Mouse (Mus musculus) kidney, adult 2 months (tissue): Measurements from ENCODE around the gene Oaf. TPM values are rescaled to one million over a fixed set of nuclear protein-coding genes. Genes with fewer than 3 reads are reported as not detected.

Experiments
- DNase-seq: peaks from one replicate; pipeline ENCODE4 v3.0.0; 2021
- H3K27ac ChIP-seq: fragments of 200-500 bp; 2 replicates; pipeline ENCODE4 v1.5.1; 2012; ENCODE audit warnings: low read depth, low read length, control low read depth, inconsistent platforms; ENCODE audit not compliant: insufficient read depth
- H3K27me3 ChIP-seq: fragments of 200-500 bp; replicated peaks from 2 replicates; pipeline ENCODE4 v1.6.1; 2012; ENCODE audit warnings: mild to moderate bottlenecking, moderate library complexity, low read length, inconsistent platforms; ENCODE audit not compliant: control insufficient read depth, insufficient read depth
- H3K36me3 ChIP-seq: fragments of 200-500 bp; 2 replicates; pipeline ENCODE4 v1.6.1; 2012; ENCODE audit warnings: mild to moderate bottlenecking, moderate library complexity, low read length, inconsistent platforms; ENCODE audit not compliant: control insufficient read depth, insufficient read depth
- H3K4me1 ChIP-seq: fragments of 200-500 bp; 2 replicates; pipeline ENCODE4 v1.6.1; 2011; ENCODE audit warnings: low read length; ENCODE audit not compliant: control insufficient read depth, insufficient read depth
- H3K4me3 ChIP-seq: fragments of 200-500 bp; 2 replicates; pipeline ENCODE4 v1.5.1; 2011; ENCODE audit warnings: mild to moderate bottlenecking, low read depth, low read length, control low read depth; ENCODE audit not compliant: insufficient read depth
- CTCF ChIP-seq: fragments of 200-500 bp; conservative IDR thresholded peaks from 2 replicates; pipeline ENCODE4 v1.5.1; 2011; ENCODE audit warnings: low read depth, mild to moderate bottlenecking, control low read depth, low read length, moderate library complexity, mixed read lengths; ENCODE audit not compliant: insufficient read depth, insufficient read length
- POLR2A ChIP-seq: fragments of 200-500 bp; IDR thresholded peaks from one replicate; pipeline ENCODE4 v1.6.1; 2011; ENCODE audit warnings: low read depth, low read length, control low read depth
- WGBS: fragments of 180-500 bp; shearing (Covaris S2); methylation state at CpG from one replicate; pipeline ENCODE4 v1.1.7; 2018; 5-methylcytosine and 5-hydroxymethylcytosine counted together
- polyA plus RNA-seq: library from polyadenylated mRNA; depleted of rRNA; stranded (reverse); fragments of >200 nt; gene quantifications from 2 replicates; pipeline ENCODE4 v1.2.3, GENCODE M21; 2012

Oaf gene
- polyA plus RNA-seq, 1 experiment = 61.1 TPM

GRCm38 (mm10) chr9:43270723-43271252 lies 31.1 kb upstream of the Oaf start:
- TF ChIP-seq POLR2A = no peak
- no peak for TF ChIP-seq CTCF
- Histone ChIP-seq H3K36me3 (no peaks in the 10 kb centered on the region), H3K27ac (no peak overlapping the region), H3K4me3 (no peak overlapping the region), H3K27me3 (no peaks in the 10 kb centered on the region), H3K4me1 (no peaks in the 10 kb centered on the region; the same call in 1 of the 2 replicates)
- DNase-seq = peak; percentile 29
- 33% methylated on average over 17 of the region's 17 CpGs for WGBS

- DNase-seq = no peak
- TF ChIP-seq POLR2A = no peak
- TF ChIP-seq CTCF = no peak
- Histone ChIP-seq H3K4me3 (no peak overlapping the region), H3K36me3 (no peaks in the 10 kb centered on the region), H3K27me3 (no peaks in the 10 kb centered on the region), H3K27ac (no peak overlapping the region), H3K4me1 (peaks cover 8% of the 10 kb centered on the region)
- WGBS = 41% methylated on average over 8 of the region's 8 CpGs
Observed at GRCm38 (mm10) chr9:43269166-43269565, 29.5 kb upstream of the Oaf start.

- no peak overlapping the region for H3K27ac ChIP-seq
- no peaks in the 10 kb centered on the region for H3K27me3 ChIP-seq
- H3K36me3 ChIP-seq = no peaks in the 10 kb centered on the region
- TF ChIP-seq POLR2A (no peak), CTCF (peak; percentile 64)
- DNase-seq = peak; percentile 56
- H3K4me3 ChIP-seq = no peak overlapping the region
- 71% methylated on average over 8 of the region's 8 CpGs for WGBS
- peaks cover 24% of the 10 kb centered on the region for H3K4me1 ChIP-seq
Observed at GRCm38 (mm10) chr9:43267357-43267756, 27.6 kb upstream of the Oaf start.

- Histone ChIP-seq H3K4me3 (no peak overlapping the region), H3K36me3 (no peaks in the 10 kb centered on the region), H3K4me1 (peaks cover 31% of the 10 kb centered on the region), H3K27me3 (no peaks in the 10 kb centered on the region), H3K27ac (peak overlapping the region; percentile 45)
- 62% methylated on average over 9 of the region's 9 CpGs for WGBS
- no peak for DNase-seq
- TF ChIP-seq CTCF (no peak), POLR2A (no peak)
Observed at GRCm38 (mm10) chr9:43265194-43265593, 25.5 kb upstream of the Oaf start.

- TF ChIP-seq CTCF (no peak), POLR2A (peak; percentile 9)
- Histone ChIP-seq H3K27me3 (no peaks in the 10 kb centered on the region), H3K36me3 (no peaks in the 10 kb centered on the region), H3K4me3 (no peak overlapping the region), H3K4me1 (peaks cover 31% of the 10 kb centered on the region), H3K27ac (peak overlapping the region; percentile 98)
- DNase-seq = peak; percentile 95
- 19% methylated on average over 11 of the region's 11 CpGs for WGBS
Observed at GRCm38 (mm10) chr9:43263946-43264451, 24.3 kb upstream of the Oaf start.

GRCm38 (mm10) chr9:43262811-43263550 lies 23.3 kb upstream of the Oaf start:
- Histone ChIP-seq H3K4me3 (no peak overlapping the region), H3K27me3 (no peaks in the 10 kb centered on the region), H3K27ac (peak overlapping the region; percentile 94), H3K4me1 (peaks cover 31% of the 10 kb centered on the region), H3K36me3 (no peaks in the 10 kb centered on the region)
- TF ChIP-seq POLR2A (no peak), CTCF (no peak)
- 37% methylated on average over 9 of the region's 9 CpGs for WGBS
- DNase-seq = peak; percentile 84

- Histone ChIP-seq H3K27ac (peak overlapping the region; percentile 94), H3K4me3 (no peak overlapping the region), H3K27me3 (no peaks in the 10 kb centered on the region), H3K4me1 (peaks cover 31% of the 10 kb centered on the region), H3K36me3 (no peaks in the 10 kb centered on the region)
- peak; percentile 41 for DNase-seq
- 58% methylated on average over 4 of the region's 4 CpGs for WGBS
- TF ChIP-seq POLR2A (no peak), CTCF (no peak)
Observed at GRCm38 (mm10) chr9:43262390-43262789, 22.7 kb upstream of the Oaf start.
